Mouse (Mus musculus) forebrain, embryonic 15.5 days (tissue): Measurements from ENCODE around the gene Ccdc71. TPM values are rescaled to one million over a fixed set of nuclear protein-coding genes. Genes with fewer than 3 reads are reported as not detected.

Experiments
- ATAC-seq: fragments of 200-750 bp; cut with Nextera tagmentation; replicated peaks from 2 replicates; pipeline ENCODE4 v1.8.0; 2017; ENCODE audit warnings: mild to moderate bottlenecking, moderate TSS enrichment, moderate library complexity
- H3K27ac ChIP-seq: fragments of 300-500 bp; sonication (generic); replicated peaks from 2 replicates; pipeline ENCODE4 v1.5.1; 2015; ENCODE audit warnings: mild to moderate bottlenecking, inconsistent platforms
- H3K27me3 ChIP-seq: fragments of 300-500 bp; sonication (generic); 2 replicates; pipeline ENCODE4 v1.6.1; 2015; ENCODE audit warnings: inconsistent platforms
- H3K36me3 ChIP-seq: fragments of 300-500 bp; sonication (generic); 2 replicates; pipeline ENCODE4 v1.6.1; 2015; ENCODE audit warnings: mild to moderate bottlenecking, inconsistent platforms
- H3K4me1 ChIP-seq: fragments of 300-500 bp; sonication (generic); 2 replicates; pipeline ENCODE4 v1.6.1; 2015; ENCODE audit warnings: inconsistent platforms
- H3K4me2 ChIP-seq: fragments of 300-500 bp; sonication (generic); replicated peaks from 2 replicates; pipeline ENCODE4 v1.6.1; 2015; ENCODE audit warnings: mild to moderate bottlenecking, inconsistent platforms
- H3K4me3 ChIP-seq: fragments of 300-500 bp; sonication (generic); 2 replicates; pipeline ENCODE4 v1.5.1; 2015; ENCODE audit warnings: mild to moderate bottlenecking, inconsistent platforms
- H3K9ac ChIP-seq: fragments of 300-500 bp; sonication (generic); replicated peaks from 2 replicates; pipeline ENCODE4 v1.6.1; 2015; ENCODE audit warnings: mild to moderate bottlenecking, inconsistent platforms
- H3K9me3 ChIP-seq: fragments of 300-500 bp; sonication (generic); 2 replicates; pipeline ENCODE4 v1.6.1; 2016; ENCODE audit warnings: inconsistent platforms
- WGBS: fragments of 180-500 bp; shearing (Covaris S2); methylation state at CpG from one replicate; pipeline ENCODE4 v1.1.7; 2015; ENCODE audit warnings: mixed read lengths; 5-methylcytosine and 5-hydroxymethylcytosine counted together
- polyA plus RNA-seq: library from polyadenylated mRNA; unstranded; fragments of >200 nt; fragmentation: Nextera tagmentation; extraction: Ambion mirVana; gene quantifications from 2 replicates; pipeline ENCODE4 v1.2.1, GENCODE M21; 2015

Ccdc71 gene
- polyA plus RNA-seq, 1 experiment from 2014 or later = 60.9 TPM

DNA sequence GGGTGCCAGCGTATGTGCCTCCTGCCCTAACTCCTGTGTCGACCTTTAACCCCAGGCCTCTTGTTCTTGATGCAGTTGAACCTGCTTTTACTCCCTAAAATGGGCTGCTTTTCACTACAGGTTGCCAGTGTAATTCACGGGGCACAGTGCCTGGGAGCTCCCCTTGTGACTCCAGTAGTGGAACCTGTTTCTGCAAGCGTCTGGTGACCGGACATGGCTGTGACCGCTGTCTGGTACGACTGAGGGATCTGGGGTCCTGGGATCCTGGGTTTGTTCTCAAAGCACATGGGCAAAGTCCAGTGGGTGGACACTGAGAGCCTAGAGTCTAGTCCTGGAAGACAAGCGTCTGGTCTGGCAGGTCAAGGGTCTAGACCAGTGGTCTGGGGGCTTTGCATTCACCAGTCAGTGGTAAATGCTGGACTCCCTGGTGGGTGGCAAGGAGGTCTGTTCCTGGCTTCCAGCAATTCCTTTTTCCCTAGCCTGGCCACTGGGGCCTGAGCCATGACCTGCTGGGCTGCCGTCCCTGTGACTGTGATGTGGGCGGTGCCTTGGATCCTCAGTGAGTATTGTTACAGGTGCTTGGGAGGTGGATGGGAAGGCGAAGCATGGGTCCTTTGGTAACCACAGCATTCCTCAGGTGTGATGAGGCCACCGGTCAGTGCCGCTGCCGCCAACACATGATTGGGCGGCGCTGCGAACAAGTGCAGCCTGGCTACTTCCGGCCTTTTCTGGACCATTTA is 22.9 kb downstream of the Ccdc71 start:
- WGBS = 95% methylated on average over 18 of the region's 18 CpGs

DNA sequence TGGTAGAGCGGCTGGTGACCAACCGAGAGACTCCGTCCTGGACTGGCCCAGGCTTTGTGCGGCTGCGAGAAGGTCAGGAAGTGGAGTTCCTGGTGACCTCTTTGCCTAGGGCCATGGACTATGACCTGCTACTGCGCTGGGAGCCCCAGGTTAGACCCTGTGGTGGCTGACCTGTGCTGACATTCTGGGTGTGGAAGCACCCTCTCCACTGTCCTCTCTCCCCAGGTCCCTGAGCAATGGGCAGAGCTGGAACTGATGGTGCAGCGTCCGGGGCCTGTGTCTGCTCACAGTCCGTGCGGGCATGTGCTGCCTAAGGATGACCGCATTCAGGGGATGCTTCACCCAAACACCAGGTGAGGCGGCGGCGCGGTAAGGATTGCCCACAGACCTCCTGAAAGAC is 23.7 kb downstream of the Ccdc71 start:
- H3K9ac ChIP-seq = no peak overlapping the region

More for the DNA sequence above, 22.9 kb downstream of the Ccdc71 start:
- H3K4me3 ChIP-seq = no peak overlapping the region
- H3K9ac ChIP-seq = no peak overlapping the region
- no peaks in the 10 kb centered on the region for H3K27me3 ChIP-seq
- no peaks in the 10 kb centered on the region for H3K9me3 ChIP-seq
- H3K27ac ChIP-seq = no peak overlapping the region
- H3K4me1 ChIP-seq = peaks cover 19% of the 10 kb centered on the region
- no peaks in the 10 kb centered on the region for H3K36me3 ChIP-seq
- H3K4me2 ChIP-seq = no peak overlapping the region
- ATAC-seq = no peak

DNA sequence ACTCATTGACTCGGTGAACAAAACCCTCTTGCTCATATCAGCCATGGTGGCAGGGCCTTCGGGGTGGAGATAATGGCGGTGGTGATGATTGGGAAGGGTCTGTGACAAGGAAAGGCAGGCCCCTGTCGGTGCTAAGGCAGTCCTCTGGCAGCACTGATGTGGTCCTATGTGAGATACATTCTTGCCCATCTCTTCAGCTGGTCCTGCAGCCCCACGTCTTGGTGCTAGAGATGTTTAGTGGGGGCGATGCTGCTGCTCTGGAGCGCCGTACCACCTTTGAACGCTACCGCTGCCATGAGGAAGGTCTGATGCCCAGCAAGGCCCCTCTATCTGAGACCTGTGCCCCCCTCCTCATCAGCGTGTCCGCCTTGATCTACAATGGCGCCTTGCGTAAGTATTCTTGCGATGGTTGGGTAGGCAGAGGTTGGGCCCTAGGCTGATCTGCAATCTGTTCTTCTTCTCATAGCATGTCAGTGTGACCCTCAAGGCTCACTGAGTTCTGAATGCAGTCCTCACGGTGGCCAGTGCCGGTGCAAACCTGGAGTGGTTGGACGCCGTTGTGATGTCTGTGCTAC is 25.1 kb downstream of the Ccdc71 start:
- Histone ChIP-seq H3K4me2 (no peak overlapping the region), H3K27me3 (no peaks in the 10 kb centered on the region), H3K9me3 (no peaks in the 10 kb centered on the region), H3K9ac (no peak overlapping the region), H3K27ac (no peak overlapping the region), H3K4me1 (peaks cover 6% of the 10 kb centered on the region), H3K36me3 (no peaks in the 10 kb centered on the region), H3K4me3 (no peak overlapping the region)
- ATAC-seq = no peak
- WGBS = 95% methylated on average over 19 of the region's 19 CpGs

More for the DNA sequence above, 23.7 kb downstream of the Ccdc71 start:
- Histone ChIP-seq H3K4me1 (peaks cover 13% of the 10 kb centered on the region), H3K36me3 (no peaks in the 10 kb centered on the region), H3K27ac (no peak overlapping the region), H3K9me3 (no peaks in the 10 kb centered on the region), H3K4me3 (no peak overlapping the region), H3K27me3 (no peaks in the 10 kb centered on the region), H3K4me2 (no peak overlapping the region)
- 97% methylated on average over 15 of the region's 15 CpGs for WGBS
- ATAC-seq = no peak

DNA sequence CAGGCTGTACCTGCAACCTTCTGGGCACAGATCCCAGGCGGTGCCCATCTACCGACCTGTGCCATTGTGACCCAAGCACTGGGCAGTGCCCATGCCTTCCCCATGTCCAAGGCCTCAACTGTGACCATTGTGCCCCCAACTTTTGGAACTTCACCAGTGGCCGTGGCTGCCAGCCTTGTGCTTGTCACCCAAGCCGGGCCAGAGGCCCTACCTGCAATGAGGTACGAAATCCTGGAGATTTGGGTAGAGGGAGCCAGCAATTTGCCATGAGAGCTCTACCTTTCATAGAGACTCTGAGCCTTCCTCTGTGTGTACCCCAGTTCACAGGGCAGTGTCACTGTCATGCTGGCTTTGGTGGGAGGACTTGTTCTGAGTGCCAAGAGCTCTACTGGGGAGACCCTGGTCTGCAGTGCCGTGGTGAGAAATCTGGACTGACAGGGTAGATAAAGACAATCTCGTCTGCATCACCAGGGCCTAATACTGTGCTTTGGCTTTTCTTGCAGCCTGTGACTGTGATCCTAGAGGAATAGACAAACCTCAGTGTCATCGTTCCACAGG is 26.7 kb downstream of the Ccdc71 start:
- WGBS = 97% methylated on average over 8 of the region's 8 CpGs
- no peak overlapping the region for H3K4me2 ChIP-seq
- ATAC-seq = no peak
- H3K27me3 ChIP-seq = no peaks in the 10 kb centered on the region
- no peaks in the 10 kb centered on the region for H3K36me3 ChIP-seq
- no peak overlapping the region for H3K27ac ChIP-seq
- no peaks in the 10 kb centered on the region for H3K9me3 ChIP-seq
- no peak overlapping the region for H3K9ac ChIP-seq
- H3K4me1 ChIP-seq = peaks cover 15% of the 10 kb centered on the region
- H3K4me3 ChIP-seq = no peak overlapping the region

DNA sequence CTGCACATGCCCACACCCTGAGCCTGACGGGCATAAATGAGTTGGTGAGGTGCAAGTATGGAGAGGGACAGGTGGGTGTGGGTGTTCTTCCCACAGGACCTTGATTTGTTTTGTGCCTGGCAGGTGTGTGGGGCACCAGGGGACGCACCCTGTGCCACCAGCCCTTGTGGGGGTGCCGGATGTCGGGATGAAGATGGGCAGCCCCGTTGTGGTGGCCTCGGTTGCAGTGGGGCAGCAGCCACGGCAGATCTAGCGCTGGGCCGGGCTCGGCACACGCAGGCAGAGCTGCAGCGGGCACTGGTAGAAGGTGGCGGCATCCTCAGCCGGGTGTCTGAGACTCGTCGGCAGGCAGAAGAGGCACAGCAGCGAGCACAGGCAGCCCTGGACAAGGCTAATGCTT is 28.1 kb downstream of the Ccdc71 start:
- no peaks in the 10 kb centered on the region for H3K27me3 ChIP-seq
- H3K4me1 ChIP-seq = peaks cover 20% of the 10 kb centered on the region
- H3K9ac ChIP-seq = no peak overlapping the region
- WGBS = 94% methylated on average over 17 of the region's 17 CpGs
- no peak for ATAC-seq
- no peak overlapping the region for H3K4me3 ChIP-seq
- no peak overlapping the region for H3K27ac ChIP-seq
- H3K36me3 ChIP-seq = peaks cover 11% of the 10 kb centered on the region
- no peak overlapping the region for H3K4me2 ChIP-seq
- no peaks in the 10 kb centered on the region for H3K9me3 ChIP-seq

DNA sequence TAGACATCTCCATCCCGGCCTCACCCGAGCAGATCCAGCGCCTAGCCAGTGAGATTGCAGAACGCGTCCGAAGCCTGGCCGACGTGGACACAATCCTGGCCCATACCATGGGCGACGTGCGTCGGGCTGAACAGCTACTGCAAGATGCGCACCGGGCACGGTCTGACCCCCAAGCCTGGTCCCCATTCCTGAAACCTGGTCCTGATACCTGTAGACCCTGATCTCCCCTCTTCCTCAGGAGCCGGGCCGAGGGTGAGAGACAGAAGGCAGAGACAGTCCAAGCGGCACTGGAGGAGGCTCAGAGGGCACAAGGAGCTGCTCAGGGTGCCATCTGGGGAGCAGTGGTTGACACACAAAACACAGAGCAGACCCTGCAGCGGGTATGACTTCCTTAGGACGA is 28.9 kb downstream of the Ccdc71 start:
- peaks cover 20% of the 10 kb centered on the region for H3K4me1 ChIP-seq
- H3K27ac ChIP-seq = peak overlapping the region; percentile 94
- H3K9ac ChIP-seq = no peak overlapping the region
- no peak overlapping the region for H3K4me2 ChIP-seq
- H3K36me3 ChIP-seq = peaks cover 19% of the 10 kb centered on the region
- WGBS = 96% methylated on average over 20 of the region's 20 CpGs
- H3K27me3 ChIP-seq = no peaks in the 10 kb centered on the region
- H3K9me3 ChIP-seq = no peaks in the 10 kb centered on the region
- H3K4me3 ChIP-seq = no peak overlapping the region
- no peak for ATAC-seq

DNA sequence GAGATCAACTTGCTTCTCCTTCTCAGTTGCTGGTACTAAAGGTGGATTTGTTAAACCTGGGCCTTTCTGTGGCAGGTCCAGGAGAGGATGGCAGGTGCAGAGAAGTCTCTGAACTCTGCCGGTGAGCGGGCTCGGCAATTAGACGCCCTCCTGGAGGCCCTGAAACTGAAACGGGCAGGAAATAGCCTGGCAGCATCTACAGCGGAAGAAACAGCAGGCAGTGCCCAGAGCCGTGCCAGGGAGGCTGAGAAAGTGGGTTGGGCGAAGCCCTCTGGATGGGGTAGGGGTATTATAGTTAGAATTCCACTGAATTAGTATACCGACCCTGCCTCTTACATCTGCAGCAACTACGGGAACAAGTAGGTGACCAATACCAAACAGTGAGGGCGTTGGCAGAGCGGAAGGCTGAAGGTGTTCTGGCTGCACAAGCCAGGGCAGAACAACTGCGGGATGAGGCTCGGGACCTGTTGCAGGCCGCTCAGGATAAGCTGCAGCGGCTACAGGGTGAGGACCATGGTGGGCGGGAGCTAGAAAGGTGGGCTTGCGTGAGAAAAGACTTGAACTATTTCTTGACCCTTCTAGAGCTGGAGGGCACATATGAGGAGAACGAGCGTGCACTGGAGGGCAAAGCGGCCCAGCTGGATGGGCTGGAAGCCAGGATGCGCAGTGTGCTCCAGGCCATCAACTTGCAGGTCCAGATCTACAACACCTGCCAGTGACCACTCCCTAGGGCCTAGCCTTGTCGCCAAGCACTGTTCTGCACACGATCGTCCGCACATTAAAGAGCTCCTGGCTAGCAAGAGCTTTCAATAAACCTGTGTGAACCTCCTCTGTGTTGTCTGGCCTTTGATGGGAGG is 29.6 kb downstream of the Ccdc71 start:
- peak; percentile 36 for ATAC-seq
- peak overlapping the region; percentile 94 for H3K27ac ChIP-seq
- H3K9ac ChIP-seq = peak overlapping the region; percentile 89
- H3K4me2 ChIP-seq = peak overlapping the region; percentile 63
- peaks cover 20% of the 10 kb centered on the region for H3K4me1 ChIP-seq
- H3K36me3 ChIP-seq = peaks cover 26% of the 10 kb centered on the region
- no peaks in the 10 kb centered on the region for H3K9me3 ChIP-seq
- no peaks in the 10 kb centered on the region for H3K27me3 ChIP-seq
- WGBS = 66% methylated on average over 26 of the region's 26 CpGs
- H3K4me3 ChIP-seq = peak overlapping the region; percentile 80

DNA sequence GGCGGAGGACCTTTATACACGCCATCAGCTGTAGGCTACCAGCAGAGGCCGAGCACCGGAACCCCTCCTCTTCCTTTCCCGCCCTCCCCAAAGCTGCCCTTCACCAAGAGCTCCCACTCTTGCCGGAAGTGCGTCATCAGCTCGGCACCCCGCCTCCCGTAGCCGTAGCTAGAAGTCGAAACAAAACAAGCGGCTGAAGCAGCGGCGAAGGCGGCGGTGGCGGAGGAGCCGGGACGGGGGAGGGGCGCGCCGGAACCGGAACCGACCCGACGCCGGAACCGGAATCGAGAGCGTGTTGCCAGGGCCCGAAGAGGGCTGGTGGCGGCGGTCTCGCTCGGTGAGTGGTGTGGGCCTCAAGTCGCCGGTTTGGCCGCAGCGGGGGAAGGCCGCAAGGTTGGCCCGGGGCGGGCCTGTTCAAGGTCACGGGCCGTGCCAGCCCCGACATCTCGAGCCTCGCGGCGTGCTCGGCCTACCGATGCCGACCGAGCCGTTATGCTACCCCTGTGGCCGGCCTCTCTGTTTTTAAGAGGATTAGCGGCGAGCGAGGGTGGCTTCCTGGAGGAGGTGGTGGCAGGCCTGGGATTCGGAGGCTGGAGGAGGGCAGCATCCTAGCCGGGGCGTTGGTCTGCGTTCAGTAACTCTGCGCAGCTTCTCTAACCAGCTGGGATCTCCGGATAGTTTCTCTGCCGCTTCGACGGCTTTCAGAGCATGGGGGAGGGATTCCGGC is 30.4 kb downstream of the Ccdc71 start, which contains the start of gene Usp19:
TSS of gene Usp19 (plus strand) at position 44 of the 727 bp plus-strand sequence.
- peak within 1 kb of the TSS; percentile 80 for H3K4me3 ChIP-seq
- peaks cover 20% of the 10 kb centered on the region for H3K4me1 ChIP-seq
- H3K36me3 ChIP-seq = peaks cover 34% of the 10 kb centered on the region
- no peaks in the 10 kb centered on the region for H3K9me3 ChIP-seq
- peak; percentile 96 for ATAC-seq
- H3K9ac ChIP-seq = peak within 1 kb of the TSS; percentile 89
- peak within 1 kb of the TSS; percentile 63 for H3K4me2 ChIP-seq
- no peaks in the 10 kb centered on the region for H3K27me3 ChIP-seq
- peak within 1 kb of the TSS; percentile 94 for H3K27ac ChIP-seq
- WGBS = under 1% methylated on average over 68 of the region's 69 CpGs

DNA sequence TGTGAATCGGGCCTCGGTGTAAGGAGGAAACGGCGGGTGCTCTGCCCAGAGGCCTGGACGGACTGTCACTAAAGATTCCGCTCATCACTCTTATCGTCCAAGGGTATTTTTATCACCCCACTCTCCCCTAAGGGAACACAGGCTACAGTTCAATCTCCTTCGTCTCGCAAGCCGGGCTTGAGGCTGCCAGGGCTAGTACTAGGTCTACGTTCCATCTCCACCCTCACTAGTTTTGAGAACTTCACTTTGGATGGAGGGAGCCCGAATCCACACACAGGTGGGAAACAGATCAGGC is 30.9 kb downstream of the Ccdc71 start:
- H3K36me3 ChIP-seq = peaks cover 40% of the 10 kb centered on the region
- no peak for ATAC-seq

DNA sequence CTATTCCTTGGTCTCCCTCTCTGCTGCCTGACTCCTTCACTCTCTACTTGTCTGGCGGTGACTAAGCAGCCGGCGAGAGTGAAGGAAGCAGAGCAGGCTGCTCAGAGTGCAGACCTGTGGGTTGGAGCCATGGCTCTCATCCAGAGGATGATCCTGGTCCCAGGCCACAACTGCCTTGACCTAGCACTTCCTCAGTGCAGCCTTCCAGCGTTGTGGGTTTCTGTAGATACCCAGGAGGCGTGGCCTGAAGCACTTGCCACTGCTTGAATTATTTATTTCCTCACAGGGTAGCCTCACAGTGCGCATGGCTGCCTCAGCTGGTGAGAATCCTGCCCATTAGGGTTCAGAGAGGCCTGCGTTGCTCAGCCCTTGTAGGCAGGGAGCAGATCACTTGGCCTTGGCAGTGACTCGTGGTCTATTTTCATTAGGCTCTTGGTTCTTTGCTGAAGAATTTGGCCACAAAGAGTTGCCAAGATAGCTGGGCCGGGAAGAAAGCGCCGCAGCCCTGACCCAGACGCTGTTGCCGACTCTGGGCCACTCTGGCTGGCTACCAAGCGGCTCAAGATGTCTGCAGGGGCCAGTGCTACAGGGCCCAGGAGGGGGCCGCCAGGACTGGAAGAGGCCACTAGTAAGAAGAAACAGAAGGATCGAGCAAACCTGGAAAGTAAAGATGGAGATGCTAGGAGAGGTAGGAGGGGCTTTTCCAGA is 31.9 kb downstream of the Ccdc71 start:
- WGBS = 89% methylated on average over 16 of the region's 16 CpGs
- H3K4me1 ChIP-seq = peaks cover 20% of the 10 kb centered on the region
- H3K4me3 ChIP-seq = peak overlapping the region; percentile 80; the same call in 1 of the 2 replicates
- no peak for ATAC-seq
- peak overlapping the region; percentile 17 for H3K9ac ChIP-seq
- no peaks in the 10 kb centered on the region for H3K9me3 ChIP-seq
- peak overlapping the region; percentile 63 for H3K4me2 ChIP-seq
- no peaks in the 10 kb centered on the region for H3K27me3 ChIP-seq
- no peak overlapping the region for H3K27ac ChIP-seq
- peaks cover 49% of the 10 kb centered on the region for H3K36me3 ChIP-seq

More for the DNA sequence above, 30.9 kb downstream of the Ccdc71 start:
- 11% methylated on average over 12 of the region's 12 CpGs for WGBS
- H3K27me3 ChIP-seq = no peaks in the 10 kb centered on the region
- H3K4me3 ChIP-seq = peak overlapping the region; percentile 80
- H3K27ac ChIP-seq = peak overlapping the region; percentile 94
- peaks cover 20% of the 10 kb centered on the region for H3K4me1 ChIP-seq
- H3K4me2 ChIP-seq = peak overlapping the region; percentile 63
- H3K9ac ChIP-seq = peak overlapping the region; percentile 89
- no peaks in the 10 kb centered on the region for H3K9me3 ChIP-seq

DNA sequence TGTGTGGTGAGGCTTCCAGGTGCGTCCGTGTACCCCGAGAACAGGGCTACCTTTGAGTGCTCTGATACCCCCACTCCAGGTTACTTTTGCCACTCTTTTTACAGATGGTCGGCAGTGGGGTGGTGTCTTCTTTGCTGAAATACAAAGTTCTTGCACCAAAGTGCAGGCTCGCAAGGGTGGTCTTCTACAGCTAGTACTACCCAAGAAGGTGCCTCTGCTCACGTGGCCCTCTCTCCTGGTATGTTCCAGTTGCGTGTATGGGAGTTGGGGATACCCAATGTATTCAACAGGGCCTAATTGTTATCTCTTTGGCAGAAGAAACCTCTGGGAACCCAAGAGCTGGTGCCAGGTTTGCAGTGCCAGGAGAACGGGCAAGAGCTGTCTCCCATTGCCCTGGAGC is 32.9 kb downstream of the Ccdc71 start:
- Histone ChIP-seq H3K4me3 (no peak overlapping the region), H3K4me2 (no peak overlapping the region), H3K36me3 (peaks cover 59% of the 10 kb centered on the region), H3K27ac (no peak overlapping the region), H3K4me1 (peaks cover 20% of the 10 kb centered on the region), H3K9ac (no peak overlapping the region), H3K9me3 (no peaks in the 10 kb centered on the region), H3K27me3 (no peaks in the 10 kb centered on the region)
- no peak for ATAC-seq
- 94% methylated on average over 8 of the region's 8 CpGs for WGBS
